Mouse (Mus musculus) C2C12 (cell line): ENCODE measurements at regions not wholly inside any gene's neighbourhood (a gene's known extent, or its start where the extent isn't known, plus 50 kb on each side); places are given as distances from the start of the nearest gene placed in this dataset.

Source experiments
- H3K27me3 ChIP-seq: one replicate; pipeline ENCODE4 v1.6.1; 2011; ENCODE audit not compliant: control insufficient read depth, insufficient read depth, insufficient read length
- H3K36me3 ChIP-seq: one replicate; pipeline ENCODE4 v1.6.1; 2011; ENCODE audit not compliant: control insufficient read depth, insufficient read depth
- H3K4me3 ChIP-seq: one replicate; pipeline ENCODE4 v1.5.1; 2011; ENCODE audit warnings: mild to moderate bottlenecking, control low read depth; ENCODE audit not compliant: poor library complexity, insufficient read depth, severe bottlenecking
- H3K79me2 ChIP-seq: one replicate; pipeline ENCODE4 v1.6.1; 2011; ENCODE audit not compliant: control insufficient read depth, insufficient read depth
- H3K79me3 ChIP-seq: one replicate; pipeline ENCODE4 v1.6.1; 2011; ENCODE audit warnings: low read depth, control low read depth
- H3ac ChIP-seq: one replicate; pipeline ENCODE3; 2011; ENCODE audit warnings: low read depth; ENCODE audit not compliant: control insufficient read depth, insufficient read length
- CEBPB ChIP-seq: IDR thresholded peaks from one replicate; pipeline ENCODE4 v1.6.1; 2011; ENCODE audit warnings: low read depth, mild to moderate bottlenecking, control low read depth, moderate library complexity
- CTCF ChIP-seq: IDR thresholded peaks from one replicate; pipeline ENCODE4 v1.5.1; 2011; ENCODE audit not compliant: control insufficient read depth, insufficient read depth, insufficient read length
- FOSL1 ChIP-seq: IDR thresholded peaks from one replicate; pipeline ENCODE4 v1.8.0; 2011; ENCODE audit warnings: mild to moderate bottlenecking, low read length; ENCODE audit not compliant: poor library complexity, insufficient read depth, severe bottlenecking
- MAX ChIP-seq: IDR thresholded peaks from one replicate; pipeline ENCODE4 v1.6.1; 2011; ENCODE audit warnings: mild to moderate bottlenecking, control low read depth
- MYOD1 ChIP-seq: IDR thresholded peaks from one replicate; pipeline ENCODE4 v1.6.1; 2011; ENCODE audit warnings: low read depth; ENCODE audit not compliant: control insufficient read depth, insufficient read length
- MYOG ChIP-seq: IDR thresholded peaks from one replicate; pipeline ENCODE4 v1.6.1; 2011; ENCODE audit not compliant: control insufficient read depth, insufficient read length; ENCODE audit errors: extremely low read depth
- USF1 ChIP-seq: IDR thresholded peaks from one replicate; pipeline ENCODE4 v1.6.1; 2011; ENCODE audit warnings: low read depth, mild to moderate bottlenecking, control low read depth, moderate library complexity

GRCm38 (mm10) chr12:50187332-50187731 is 461.6 kb downstream of the Prkd1 start:
- TF ChIP-seq CEBPB (no peak), USF1 (no peak), MYOG (no peak), MYOD1 (no peak), CTCF (no peak), MAX (no peak), FOSL1 (no peak)

DNA sequence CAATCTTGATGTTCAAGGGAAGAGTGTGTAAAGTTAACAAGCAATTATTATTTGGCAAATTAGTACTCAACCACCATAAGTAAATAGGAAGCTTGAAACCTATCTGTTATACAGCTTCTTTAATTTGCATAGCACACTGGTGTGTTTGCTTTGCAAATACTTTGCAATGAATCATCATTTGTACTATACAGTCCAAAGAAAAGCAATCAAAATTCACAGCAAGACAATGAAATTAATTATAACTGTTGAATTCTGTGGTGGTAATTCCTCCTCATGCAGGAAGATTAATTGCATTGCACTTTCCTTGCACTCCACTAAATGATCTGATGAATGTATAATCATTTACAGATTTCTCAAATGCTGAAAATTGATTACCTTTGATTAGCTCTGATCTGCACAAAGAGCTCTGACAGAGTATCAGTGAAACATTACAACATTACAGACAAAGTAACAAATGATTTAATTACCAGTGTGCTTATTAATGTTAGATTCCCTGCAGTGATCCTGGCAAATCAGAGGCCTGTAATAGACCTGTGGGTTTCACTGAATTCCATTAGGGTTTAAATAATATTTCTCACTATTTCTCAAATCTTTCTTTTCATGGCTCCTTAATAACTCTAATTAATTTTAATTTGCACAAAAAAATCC is 457.9 kb downstream of the Prkd1 start:
- Histone ChIP-seq H3K4me3 (no peak overlapping the region), H3K36me3 (no peaks in the 10 kb centered on the region), H3ac (no peak overlapping the region), H3K79me3 (no peaks in the 10 kb centered on the region), H3K79me2 (no peaks in the 10 kb centered on the region), H3K27me3 (no peaks in the 10 kb centered on the region)
- TF ChIP-seq MYOD1 (no peak), CEBPB (no peak), CTCF (no peak), FOSL1 (no peak), USF1 (no peak), MAX (no peak), MYOG (no peak)

More at GRCm38 (mm10) chr12:50187332-50187731, 461.6 kb downstream of the Prkd1 start:
- Histone ChIP-seq H3K4me3 (no peak overlapping the region), H3ac (no peak overlapping the region), H3K36me3 (no peaks in the 10 kb centered on the region), H3K27me3 (no peaks in the 10 kb centered on the region), H3K79me3 (no peaks in the 10 kb centered on the region), H3K79me2 (no peaks in the 10 kb centered on the region)

GRCm38 (mm10) chr12:50191733-50192612 is 456.9 kb downstream of the Prkd1 start:
- Histone ChIP-seq H3K36me3 (no peaks in the 10 kb centered on the region), H3K27me3 (no peaks in the 10 kb centered on the region), H3K79me2 (no peaks in the 10 kb centered on the region), H3K4me3 (no peak overlapping the region), H3ac (no peak overlapping the region), H3K79me3 (no peaks in the 10 kb centered on the region)
- no peak for TF ChIP-seq FOSL1
- TF ChIP-seq CTCF: no peak
- no peak for TF ChIP-seq MAX
- TF ChIP-seq CEBPB: no peak
- no peak for TF ChIP-seq MYOG
- no peak for TF ChIP-seq MYOD1
- TF ChIP-seq USF1: no peak

GRCm38 (mm10) chr12:50193501-50193900 is 455.4 kb downstream of the Prkd1 start:
- H3K4me3 ChIP-seq: no peak overlapping the region
- H3K36me3 ChIP-seq: no peaks in the 10 kb centered on the region
- H3ac ChIP-seq: no peak overlapping the region
- no peaks in the 10 kb centered on the region for H3K79me2 ChIP-seq
- no peaks in the 10 kb centered on the region for H3K79me3 ChIP-seq
- TF ChIP-seq FOSL1: no peak
- TF ChIP-seq CEBPB: no peak
- no peak for TF ChIP-seq USF1
- no peak for TF ChIP-seq MYOG
- no peak for TF ChIP-seq CTCF
- no peak for TF ChIP-seq MAX
- no peak for TF ChIP-seq MYOD1
- H3K27me3 ChIP-seq: no peaks in the 10 kb centered on the region

DNA sequence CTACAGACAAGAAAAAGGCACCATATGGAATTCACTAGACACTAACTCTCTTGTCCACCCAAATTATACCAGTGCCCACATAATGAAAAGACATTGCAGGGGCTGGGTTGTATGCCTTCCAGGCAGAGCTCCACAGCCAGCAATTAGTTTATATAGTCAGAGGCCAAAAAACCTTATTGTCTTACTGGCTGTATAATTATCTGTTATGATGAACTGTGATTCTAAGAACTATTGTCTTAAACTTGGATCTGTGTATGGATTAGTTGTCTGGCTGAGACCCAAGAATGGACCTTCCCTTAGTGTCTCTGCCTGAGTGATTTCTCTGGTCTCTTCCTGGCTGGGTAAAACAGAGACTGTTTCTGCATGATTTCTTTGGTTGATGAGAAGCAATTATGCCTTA is 454.2 kb downstream of the Prkd1 start:
- Histone ChIP-seq H3K79me2 (no peaks in the 10 kb centered on the region), H3K79me3 (no peaks in the 10 kb centered on the region), H3ac (no peak overlapping the region), H3K36me3 (no peaks in the 10 kb centered on the region), H3K27me3 (no peaks in the 10 kb centered on the region), H3K4me3 (no peak overlapping the region)
- no peak for TF ChIP-seq MAX
- no peak for TF ChIP-seq MYOD1
- no peak for TF ChIP-seq FOSL1
- TF ChIP-seq CTCF: no peak
